Comparison of ENCODE assay signal across 30 mouse cellular contexts in genomic region chr6:138620786-138621185, GRCm38 (mm10). TPM values are rescaled to one million over a fixed set of nuclear protein-coding genes. Genes with fewer than 3 reads are reported as not detected.
DNase-seq lines count a peak whose midpoint lies in the region; ATAC-seq lines count a peak whose summit lies in the region.
"Had no signal": no experiment of that assay in that cellular context is flagged by ENCODE, and none has a peak within 500 bp of the region (broad histone marks: within the 10 kb centered on the region; RNA-seq: fewer than 3 reads in every experiment).

No protein-coding gene starts in this region.

- peak; percentile 14 for DNase-seq in cerebellum, postnatal 10 days
- no peak for DNase-seq in cerebellum, adult 11-12 months
- peak; percentile 21 for DNase-seq in adrenal gland, adult 8-10 months
- peak; percentile 6 for DNase-seq in adrenal gland, postnatal 25 days
- no peak for DNase-seq in thymus, postnatal 0 days (ENCODE audit: low spot score)
- DNase-seq: B cell, adult 2 months; cerebellum, adult 2 months; cerebellum, postnatal 25 days; gastrocnemius, postnatal 25 days; heart, adult 18-20 months; heart, postnatal 10 days; heart, postnatal 36 days; kidney, adult 11 months; kidney, adult 8-10 months had no signal

- ATAC-seq in activated CD4-positive, CD25-positive, alpha-beta regulatory T cell, adult 4 months, result no peak
- ATAC-seq: forebrain, embryonic 15.5 days; hindbrain, embryonic 16.5 days; intestine, embryonic 15.5 days; Patski had no signal

RNA-seq across cellular contexts. Expression of gene Igbp1b, which starts 37.6 kb away (rescaled TPM):
- not detected for total RNA-seq in adrenal gland, adult 8-10 months (2022)
- not detected in 2 replicates for total RNA-seq in adrenal gland, postnatal 25 days (2021)
- not detected for polyA plus RNA-seq in activated CD4-positive, CD25-positive, alpha-beta regulatory T cell, adult 4 months (2017; shearing (Covaris generic))
- not detected in 2 replicates for polyA plus RNA-seq in thymus, postnatal 0 days (2015; fragmentation: Nextera tagmentation; extraction: Ambion mirVana)
- total RNA-seq: CH12.LX; common myeloid progenitor, adult 5-6 weeks; G1E; gastrocnemius, adult 8-10 months; gastrocnemius, postnatal 25 days; heart, adult 18-20 months; heart, postnatal 10 days; heart, postnatal 36 days had no signal
- polyA plus RNA-seq: cerebellum, adult 2 months; embryonic facial prominence, embryonic 12.5 days; embryonic facial prominence, embryonic 15.5 days; G1E; gonadal fat pad, adult 2 months; heart, embryonic 12.5 days; heart, embryonic 15.5 days; hindbrain, embryonic 10.5 days; hindbrain, embryonic 13.5 days; intestine, embryonic 15.5 days; Patski had no signal

RNA-seq across cellular contexts. Expression of gene Lmo3, which starts 39.0 kb away (rescaled TPM):
- 1 to 10 TPM; 1.0 to 1.6 (median 1.3) TPM for total RNA-seq in adrenal gland, adult 8-10 months (2022)
- total RNA-seq in adrenal gland, postnatal 25 days (2021), result 1.2 and 1.8 TPM in 2 replicates
- polyA plus RNA-seq in activated CD4-positive, CD25-positive, alpha-beta regulatory T cell, adult 4 months (2017; shearing (Covaris generic)), result not detected
- polyA plus RNA-seq in thymus, postnatal 0 days (2015; fragmentation: Nextera tagmentation; extraction: Ambion mirVana), result 0.92 and 1.1 TPM in 2 replicates
- total RNA-seq: CH12.LX; common myeloid progenitor, adult 5-6 weeks; gastrocnemius, postnatal 25 days; heart, adult 18-20 months; heart, postnatal 36 days had no signal
- polyA plus RNA-seq: G1E; gonadal fat pad, adult 2 months; Patski had no signal

Comparison
In these comparisons a context has a peak if more than half of its experiments do, and no peak if none do; other contexts are left out.
1. DNase-seq: peak in cerebellum, postnatal 10 days (2 of 2), adrenal gland, adult 8-10 months (single experiment) and adrenal gland, postnatal 25 days (single experiment); none in cerebellum, adult 11-12 months (single experiment) and thymus, postnatal 0 days (single experiment).